Mouse (Mus musculus) C2C12 (cell line): Measurements from ENCODE around the gene G6pc2.

ENCODE experiments used
- CEBPB ChIP-seq: IDR thresholded peaks from one replicate; pipeline ENCODE4 v1.6.1; 2011; ENCODE audit warnings: low read depth, mild to moderate bottlenecking, control low read depth, moderate library complexity
- CTCF ChIP-seq: IDR thresholded peaks from one replicate; pipeline ENCODE4 v1.5.1; 2011; ENCODE audit not compliant: control insufficient read depth, insufficient read depth, insufficient read length
- MAX ChIP-seq: IDR thresholded peaks from one replicate; pipeline ENCODE4 v1.6.1; 2011; ENCODE audit warnings: mild to moderate bottlenecking, control low read depth
- MYOD1 ChIP-seq: IDR thresholded peaks from one replicate; pipeline ENCODE4 v1.6.1; 2011; ENCODE audit warnings: low read depth; ENCODE audit not compliant: control insufficient read depth, insufficient read length
- MYOG ChIP-seq: IDR thresholded peaks from one replicate; pipeline ENCODE4 v1.6.1; 2011; ENCODE audit not compliant: control insufficient read depth, insufficient read length; ENCODE audit errors: extremely low read depth
- USF1 ChIP-seq: IDR thresholded peaks from one replicate; pipeline ENCODE4 v1.6.1; 2011; ENCODE audit warnings: low read depth, mild to moderate bottlenecking, control low read depth, moderate library complexity

- TF ChIP-seq CTCF (no peak), MAX (no peak), MYOG (no peak), USF1 (no peak), CEBPB (no peak), MYOD1 (no peak)
Measured at GRCm38 (mm10) chr2:69247081-69247480, 36.2 kb downstream of the G6pc2 start.
